Mouse (Mus musculus) 3T3-L1 (cell line): ENCODE data around the gene Omp.
A peak's percentile ranks its signal among the peaks of the same experiment; 100 is the strongest.

ENCODE experiments used
- DNase-seq: peaks from one replicate; pipeline ENCODE4 v3.0.0-alpha.2; 2015; ENCODE audit warnings: low read depth, low spot score

The Omp gene

DNA sequence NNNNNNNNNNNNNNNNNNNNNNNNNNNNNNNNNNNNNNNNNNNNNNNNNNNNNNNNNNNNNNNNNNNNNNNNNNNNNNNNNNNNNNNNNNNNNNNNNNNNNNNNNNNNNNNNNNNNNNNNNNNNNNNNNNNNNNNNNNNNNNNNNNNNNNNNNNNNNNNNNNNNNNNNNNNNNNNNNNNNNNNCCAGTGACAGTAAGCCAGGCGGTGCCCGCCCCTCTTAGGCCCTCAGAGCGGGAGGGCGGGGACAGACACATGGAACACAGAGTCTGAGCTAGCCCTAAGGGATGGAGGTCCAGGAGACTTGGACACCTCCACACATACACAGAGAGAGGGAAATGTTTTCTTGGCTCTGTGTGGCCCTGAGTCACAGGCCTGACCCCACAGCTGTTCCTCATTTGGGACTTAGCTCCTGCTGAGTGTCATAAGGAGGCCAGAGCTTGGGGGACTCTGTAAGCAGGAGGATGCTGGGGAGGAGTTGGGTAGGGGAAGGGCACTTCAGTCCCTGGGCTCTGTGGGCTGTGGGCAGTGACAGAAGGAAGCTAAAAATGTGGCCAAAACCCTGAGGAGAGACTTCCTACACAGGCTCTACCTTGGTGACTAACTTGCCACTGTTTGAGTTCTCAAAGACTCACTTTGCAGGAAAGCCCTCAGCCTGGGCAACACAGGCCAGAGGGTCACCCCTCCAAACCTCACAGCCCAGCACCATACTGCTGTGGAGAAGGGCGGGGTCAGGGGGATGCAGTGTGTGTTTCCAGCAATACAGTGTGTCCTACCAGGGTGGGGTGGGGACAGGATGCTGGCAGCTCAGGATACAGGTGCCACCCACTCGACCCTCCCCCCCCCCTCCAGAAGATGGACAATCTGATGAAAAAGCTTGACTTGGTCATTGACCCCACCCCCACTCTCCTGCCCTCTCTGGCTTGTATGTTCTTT is 26.1 kb upstream of the Omp start:
- peak; percentile 95 for DNase-seq

DNA sequence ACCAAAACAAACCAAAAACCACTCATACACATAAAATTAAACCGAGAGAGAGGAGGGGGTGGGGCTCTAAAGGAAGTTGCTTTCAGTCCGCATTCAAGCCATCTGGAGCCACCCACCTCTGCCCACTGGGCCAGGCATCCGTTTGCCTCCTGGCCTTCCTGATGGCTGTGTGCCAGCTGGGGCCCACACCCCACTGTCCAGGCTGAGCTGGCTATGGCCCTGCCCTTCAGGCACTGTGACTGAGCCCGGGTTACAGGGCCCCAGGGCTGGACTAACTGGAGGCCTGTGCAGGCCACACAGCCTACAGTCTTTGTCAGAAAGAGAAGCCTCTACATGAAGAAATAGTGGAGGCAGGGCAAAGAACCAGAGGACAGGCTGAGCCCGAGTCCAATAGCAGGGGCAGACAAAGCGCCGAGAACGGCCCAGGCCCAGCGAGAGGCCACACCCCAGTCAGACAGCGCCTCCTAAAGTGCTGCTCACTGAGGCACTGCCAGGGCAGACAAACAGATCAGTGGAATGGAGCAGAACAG is 19.8 kb upstream of the Omp start:
- peak; percentile 64 for DNase-seq

- DNase-seq, result no peak
Measured at GRCm38 (mm10) chr7:98164382-98164998, 19.2 kb upstream of the Omp start.

DNA sequence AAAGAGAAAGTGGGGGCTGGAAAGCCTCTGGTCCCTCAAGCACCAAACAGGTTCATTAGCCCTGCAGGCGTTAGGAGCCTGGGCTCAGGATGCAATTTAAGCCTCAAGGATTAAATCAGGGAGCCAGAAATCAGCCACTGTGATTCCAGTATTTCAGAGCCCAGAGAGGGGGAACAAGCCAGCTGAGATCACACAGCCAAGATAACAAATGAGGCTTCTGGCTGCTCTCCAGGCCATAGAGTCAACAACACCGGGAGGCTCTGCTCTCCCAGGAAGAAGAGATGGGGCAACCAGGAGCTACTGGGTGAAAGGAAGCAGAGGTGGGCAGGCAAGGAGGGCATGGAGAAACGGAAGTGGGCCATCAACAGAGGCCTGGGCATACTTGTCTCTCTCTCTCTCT is 18.4 kb upstream of the Omp start:
- DNase-seq, result peak; percentile 65

- DNase-seq, result no peak
Measured at GRCm38 (mm10) chr7:98162239-98162638, 16.9 kb upstream of the Omp start.

- DNase-seq, result peak; percentile 37
Measured at GRCm38 (mm10) chr7:98160041-98160740, 14.9 kb upstream of the Omp start.

DNA sequence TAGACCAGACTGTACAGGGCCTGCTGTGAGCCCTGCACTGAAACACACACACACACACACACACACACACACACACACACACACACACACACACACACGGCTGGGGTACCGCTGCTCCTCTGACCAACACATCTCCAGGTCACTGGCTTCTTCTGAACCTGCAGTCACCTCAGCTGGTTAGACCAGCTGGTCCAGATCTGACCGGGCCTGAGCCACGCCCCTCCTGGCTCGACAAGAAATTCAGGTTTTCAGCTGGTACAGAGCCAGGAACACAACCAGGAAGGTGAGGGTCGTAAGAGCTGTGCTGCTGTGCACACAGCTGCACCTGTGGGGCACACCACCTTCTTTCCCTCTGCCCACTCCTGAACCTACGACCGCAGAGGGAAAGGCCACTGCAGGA is 13.2 kb upstream of the Omp start:
- DNase-seq, result no peak

- peak; percentile 73 for DNase-seq
Measured at GRCm38 (mm10) chr7:98157636-98158332, 12.5 kb upstream of the Omp start.

- DNase-seq, result no peak
Measured at GRCm38 (mm10) chr7:98156280-98156665, 11.0 kb upstream of the Omp start.

- DNase-seq, result peak; percentile 77
Measured at GRCm38 (mm10) chr7:98155546-98156279, 10.4 kb upstream of the Omp start.

- DNase-seq, result no peak
Measured at GRCm38 (mm10) chr7:98153892-98154291, 8.6 kb upstream of the Omp start.

GRCm38 (mm10) chr7:98153345-98153744 is 8.0 kb upstream of the Omp start:
- no peak for DNase-seq

GRCm38 (mm10) chr7:98152400-98152799 is 7.1 kb upstream of the Omp start:
- DNase-seq, result no peak

DNA sequence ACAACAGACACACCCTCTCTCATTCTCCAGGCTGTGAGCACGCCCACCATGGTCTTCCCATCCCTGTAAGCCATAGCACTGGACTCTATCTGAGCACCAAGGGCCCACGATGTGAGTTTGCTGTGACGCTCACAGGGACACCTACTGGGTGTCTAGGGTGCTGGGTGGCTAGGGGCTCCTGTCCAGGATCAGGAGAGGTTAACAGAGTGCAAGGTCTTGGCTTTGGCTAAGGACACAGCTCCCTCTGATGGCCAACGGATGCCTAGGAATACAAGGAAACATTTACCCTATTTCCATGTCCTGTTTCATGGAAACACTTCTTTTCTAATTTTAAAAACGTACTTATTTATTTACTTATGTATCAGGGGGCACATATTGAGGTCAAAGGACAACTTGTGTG is 5.2 kb upstream of the Omp start:
- DNase-seq, result no peak

DNA sequence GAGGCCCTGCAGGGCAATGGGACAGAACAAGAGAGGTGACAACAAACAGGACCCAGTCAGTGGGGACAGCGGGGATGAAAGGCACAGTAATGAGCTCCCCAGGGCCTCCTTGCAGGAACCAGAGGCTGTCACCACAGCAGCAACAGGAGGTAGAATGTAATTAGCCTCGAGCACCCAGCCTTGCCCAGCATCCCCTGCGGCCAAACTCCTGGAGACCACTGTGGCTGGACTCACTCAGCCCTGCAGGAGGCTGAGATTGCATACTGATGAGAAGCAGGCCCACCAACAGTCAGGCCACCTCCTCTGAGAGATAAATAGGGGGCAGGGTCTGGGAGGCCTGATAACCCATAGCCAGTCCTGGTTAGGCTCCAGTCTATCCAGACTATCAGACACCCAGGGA is 4.5 kb upstream of the Omp start:
- DNase-seq, result no peak

- DNase-seq, result no peak
Measured at GRCm38 (mm10) chr7:98148721-98149407, 3.6 kb upstream of the Omp start.

GRCm38 (mm10) chr7:98147766-98148165 is 2.5 kb upstream of the Omp start:
- DNase-seq, result no peak

DNA sequence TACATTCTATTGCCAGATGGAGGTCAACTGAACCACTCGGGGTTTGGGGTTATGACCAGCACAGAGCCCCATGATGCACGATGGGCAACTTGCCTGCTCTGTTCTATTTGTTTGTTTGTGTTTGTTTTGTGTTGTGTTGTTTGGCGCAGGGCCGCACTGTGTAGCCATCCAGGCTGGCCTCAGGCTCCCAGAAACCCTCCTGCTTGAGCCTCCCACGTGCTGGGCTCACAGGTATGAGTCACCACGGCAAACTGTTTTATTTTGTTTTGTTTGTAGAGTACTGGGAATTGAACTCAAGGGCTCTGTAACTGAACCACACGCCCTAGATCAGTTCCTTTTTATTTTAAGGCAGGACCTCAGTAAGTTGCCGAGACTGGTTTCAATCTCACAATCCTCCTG is 1.1 kb upstream of the Omp start:
- peak; percentile 57 for DNase-seq

DNA sequence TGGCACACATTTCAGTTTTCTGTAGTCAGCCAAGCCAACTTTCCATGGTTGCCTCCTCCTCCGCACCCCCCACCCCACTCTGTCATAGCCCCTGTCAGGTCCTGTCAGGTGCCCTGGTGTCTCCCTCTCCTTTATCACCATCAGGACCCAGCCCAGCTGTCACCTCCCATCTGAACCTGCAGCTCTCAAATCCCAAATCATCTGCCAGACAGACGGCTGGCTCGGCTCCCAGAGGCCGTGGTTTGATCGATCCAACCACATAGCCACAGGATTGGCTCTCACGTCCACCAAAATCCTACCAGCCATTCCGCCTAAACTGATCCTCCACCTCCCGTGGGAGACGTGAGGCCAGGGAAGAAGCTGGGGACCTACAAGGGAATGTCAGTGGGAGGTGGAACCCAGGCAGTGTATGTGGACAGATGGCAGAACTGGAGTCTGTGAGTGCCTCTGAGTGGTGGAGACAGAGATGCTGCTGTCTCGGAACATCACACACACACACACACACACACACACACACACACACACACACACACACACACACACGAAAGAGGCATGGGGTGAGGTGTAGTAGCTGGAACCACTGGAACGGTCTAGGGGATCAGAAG is 642 bp upstream of the Omp start:
- DNase-seq, result peak; percentile 67

GRCm38 (mm10) chr7:98142648-98143047 is 2.7 kb downstream of the Omp start:
- DNase-seq, result no peak
